Mouse (Mus musculus): ENCODE measurements around the gene Zfp949.

Gene Zfp949
- long read RNA-seq, experiment 1, partial matches to known transcripts = 0 of 2 reads
- long read RNA-seq, experiment 1, other reads (novel, unspliced or antisense) = 1 of 2 reads
- long read RNA-seq, experiment 2 = 0 reads

DNA sequence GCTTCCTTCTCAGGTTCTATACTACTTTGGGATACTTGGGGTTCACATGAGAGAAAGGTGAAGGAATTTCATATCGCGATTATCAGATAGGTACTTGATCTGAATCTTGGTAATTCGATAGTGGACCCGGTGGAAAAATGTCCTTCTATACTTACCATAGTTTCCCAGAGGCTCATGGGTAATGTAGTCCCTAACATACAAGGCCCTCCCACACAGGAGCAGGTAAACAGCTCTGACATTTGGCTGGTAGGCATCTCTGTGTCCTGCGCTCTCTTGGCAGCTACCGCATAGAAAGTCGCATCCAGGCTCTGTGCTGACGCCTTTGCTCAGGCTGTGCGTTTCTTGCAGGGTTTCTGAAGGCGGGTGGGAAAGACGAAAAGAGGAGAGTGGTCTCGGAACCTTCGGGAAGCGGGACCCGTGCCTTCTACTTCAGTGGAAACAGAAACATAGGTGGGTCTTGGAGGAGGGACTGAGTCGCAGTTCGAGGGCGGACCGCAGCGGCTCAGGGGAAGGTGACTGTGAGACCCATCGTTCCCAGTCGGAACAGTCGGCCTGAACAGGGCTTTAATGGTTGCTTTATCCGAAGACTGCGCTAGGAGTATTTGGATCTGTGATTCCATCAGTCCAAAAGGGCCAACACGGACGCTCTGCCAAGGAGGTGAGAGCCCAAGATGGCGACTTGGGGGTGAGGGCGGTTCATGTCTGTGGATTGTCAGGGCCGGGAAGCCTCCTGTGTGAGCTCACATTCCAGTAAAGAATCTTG, at the start of gene Zfp949:
TSS of gene Zfp949 (plus strand) at position 170 of the 763 bp plus-strand sequence.
- intact Hi-C loops (cut with DNase I) = loop anchor here (1.0 to 10.0 kb wide), 3 partner anchors 73 to 307 kb away; no protein-coding TSS in a partner anchor

DNA sequence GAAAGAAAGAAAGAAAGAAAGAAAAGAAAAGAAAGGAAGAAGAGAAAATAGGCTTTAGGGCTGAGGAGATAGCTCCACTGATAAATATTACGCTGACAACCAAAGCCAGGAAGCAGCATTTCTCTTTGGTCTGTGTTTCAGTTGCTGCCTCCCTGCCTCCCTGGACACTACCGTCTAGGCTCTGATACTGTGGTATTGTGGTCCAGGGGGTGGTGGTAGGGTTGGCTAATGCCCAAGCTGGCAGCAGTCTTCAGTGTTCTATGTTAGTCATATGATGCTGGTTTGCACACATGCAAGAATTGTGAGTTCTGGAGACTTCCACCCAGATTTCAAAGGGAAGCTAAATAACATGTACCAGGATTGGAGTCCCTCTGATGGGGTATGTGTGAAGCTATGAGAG, 47.7 kb upstream of the Zfp949 start:
- intact Hi-C loops (cut with DNase I) = no loop called here

DNA sequence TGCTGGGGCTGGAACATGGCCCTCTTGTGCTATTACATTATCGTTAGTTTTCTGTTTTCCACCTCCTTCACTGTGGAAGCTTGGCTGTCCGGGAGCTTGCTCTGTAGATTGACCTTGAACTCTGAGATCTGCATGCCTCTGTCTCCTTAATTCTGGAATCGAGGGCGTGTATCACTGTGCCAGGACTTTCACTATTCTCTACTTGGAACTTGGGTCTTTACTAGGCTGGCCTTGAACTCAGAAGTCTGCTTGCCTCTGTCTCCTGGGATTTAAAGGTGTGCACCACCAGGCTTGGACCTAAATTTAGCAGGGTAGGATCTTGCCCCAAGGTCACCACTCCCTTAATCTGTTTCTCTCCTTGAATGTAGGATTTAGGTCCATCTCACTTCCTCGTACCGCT, 46.0 kb upstream of the Zfp949 start:
- intact Hi-C loops (cut with DNase I) = no loop called here

DNA sequence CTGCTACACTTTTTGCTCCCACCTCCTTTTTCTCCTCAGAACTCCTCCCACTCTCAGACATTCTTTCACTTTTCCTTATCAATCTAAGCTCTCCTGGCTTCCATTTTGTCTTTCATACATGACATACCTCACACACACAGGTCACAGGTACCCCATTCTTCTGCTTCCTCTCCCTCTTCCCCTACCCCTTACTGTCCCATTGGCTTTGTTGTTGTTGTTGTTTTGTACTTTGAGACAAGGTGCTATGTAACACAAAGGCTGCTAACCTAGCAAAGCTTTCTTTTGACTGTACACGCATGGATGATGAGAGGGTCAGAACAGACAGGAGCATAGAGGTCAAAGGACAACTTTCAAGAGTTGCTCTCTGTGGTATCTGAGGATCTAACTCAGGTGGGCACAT, 32.3 kb upstream of the Zfp949 start:
- intact Hi-C loops (cut with DNase I) = no loop called here

DNA sequence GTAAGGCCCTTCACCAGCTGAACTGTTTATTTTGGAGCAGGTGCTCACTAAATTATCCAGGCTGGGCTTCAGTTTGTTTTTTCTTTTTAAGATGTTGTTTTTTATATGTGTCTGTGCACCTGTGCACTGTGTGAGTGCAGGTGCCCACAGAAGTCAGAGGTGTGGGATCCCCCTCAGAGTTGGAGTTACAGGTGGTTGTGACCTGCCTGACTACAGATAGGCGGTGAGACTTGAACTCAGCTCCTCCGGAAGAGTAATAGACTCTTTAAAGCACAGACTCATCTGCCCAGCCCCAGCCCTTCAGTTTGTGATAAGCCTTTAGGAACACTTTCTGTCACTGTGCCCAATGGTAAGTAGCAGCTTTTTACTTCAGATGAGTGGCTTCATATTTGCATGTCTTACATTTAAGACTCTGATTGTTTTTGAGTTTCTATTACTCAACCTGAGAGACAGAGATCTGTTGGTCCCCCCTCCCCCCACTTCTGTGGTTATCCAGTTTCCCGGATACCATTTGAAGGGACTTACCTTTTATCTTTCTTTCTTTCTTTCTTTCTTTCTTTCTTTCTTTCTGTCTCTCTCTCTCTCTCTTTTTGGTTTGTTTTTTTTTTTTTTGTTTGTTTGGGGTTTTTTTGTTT, 31.3 kb upstream of the Zfp949 start:
- intact Hi-C loops (cut with DNase I) = no loop called here

DNA sequence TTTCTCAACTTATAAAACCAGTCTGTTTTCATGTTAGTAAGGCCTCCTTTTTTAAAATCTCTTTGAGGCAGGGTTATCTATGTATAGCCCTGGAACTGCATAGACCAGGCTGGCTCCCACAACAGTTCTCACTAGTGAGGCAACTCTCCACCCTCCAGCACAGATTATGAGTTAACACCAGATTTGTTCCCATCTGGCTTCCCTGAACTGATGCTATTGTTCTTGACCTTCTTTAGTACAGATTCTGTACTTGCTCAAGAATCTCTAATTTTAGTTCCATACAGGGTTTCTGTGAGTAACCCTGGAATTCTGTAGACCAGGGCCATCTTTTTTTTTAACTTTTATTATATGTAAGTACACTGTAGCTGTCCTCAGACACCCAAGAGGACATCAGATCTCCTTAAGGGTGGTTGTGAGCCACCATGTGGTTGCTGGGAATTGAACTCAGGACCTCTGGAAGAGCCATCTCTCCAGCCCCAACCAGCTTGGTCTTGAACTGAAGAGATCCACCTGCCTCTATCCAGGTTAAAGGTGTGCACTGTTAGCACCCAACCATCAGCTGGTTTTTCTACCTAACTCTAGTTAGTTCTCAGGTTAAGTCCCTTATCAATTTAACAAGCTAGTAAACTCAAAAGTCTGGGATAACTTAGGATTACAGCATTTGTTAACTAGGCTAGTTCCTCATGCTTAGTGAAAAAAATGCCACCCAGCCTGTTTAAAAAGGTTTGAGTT, 28.3 kb upstream of the Zfp949 start:
- intact Hi-C loops (cut with DNase I) = no loop called here

DNA sequence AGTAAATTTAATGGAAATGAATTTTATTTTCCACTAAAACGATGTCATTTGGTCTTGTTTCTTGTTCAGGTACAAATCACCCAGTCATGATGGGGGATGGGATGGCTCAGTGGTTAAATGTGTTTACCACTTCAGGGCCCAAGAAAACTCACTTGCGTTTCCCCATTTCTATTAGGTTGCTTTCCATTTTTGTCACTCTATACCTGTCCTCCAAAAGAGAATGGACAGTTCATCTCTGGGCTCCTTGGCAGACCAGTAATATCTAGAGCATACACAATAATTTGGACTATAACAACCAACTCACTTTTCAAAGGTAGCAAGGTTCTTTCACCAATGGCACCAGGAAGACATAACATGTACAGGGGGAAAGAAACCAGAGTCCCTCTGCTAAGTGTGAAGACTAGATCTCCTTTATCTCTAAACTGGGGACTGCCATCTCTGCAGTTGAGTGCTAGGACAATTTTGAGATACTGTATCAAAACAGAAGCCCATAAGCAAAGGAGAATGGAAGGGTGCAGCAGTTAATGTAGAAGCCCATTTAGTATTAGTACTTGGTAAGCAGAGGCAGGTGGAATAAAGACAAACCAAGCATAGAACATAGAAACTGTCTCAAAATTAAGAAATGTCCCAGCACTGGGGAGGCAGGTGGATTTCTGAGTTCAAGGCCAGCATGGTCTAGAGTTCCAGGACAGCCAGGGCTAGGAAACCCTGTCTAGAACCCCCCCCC, 27.5 kb upstream of the Zfp949 start:
- intact Hi-C loops (cut with DNase I) = no loop called here

DNA sequence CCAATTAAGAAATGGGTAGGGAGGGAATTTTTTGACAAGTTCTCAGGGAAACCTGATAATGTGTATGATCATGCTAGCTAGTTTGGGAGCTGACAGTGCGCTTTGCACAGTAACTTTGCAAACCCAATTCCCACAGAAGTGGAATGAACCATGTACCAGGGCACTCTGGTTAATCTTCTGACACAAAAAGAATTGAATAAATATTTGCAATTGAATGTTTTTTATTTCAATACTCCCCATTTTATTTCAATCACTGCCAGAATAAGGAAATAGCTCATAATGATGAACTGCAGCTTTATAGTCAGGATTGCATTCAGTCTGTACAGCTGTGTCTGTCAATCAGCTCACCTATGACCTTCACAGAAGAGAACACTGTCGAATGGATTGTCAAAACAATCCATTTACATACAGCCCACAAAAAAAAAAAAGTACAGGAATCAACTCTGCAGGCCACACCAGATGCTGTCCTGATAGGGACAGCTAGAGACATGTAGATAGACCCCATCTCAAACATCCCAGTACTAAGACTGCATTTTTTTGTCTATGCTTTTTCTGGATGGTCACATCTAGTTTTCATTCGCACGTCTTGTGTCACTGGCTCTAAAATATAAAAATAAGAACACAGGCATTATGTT, 26.9 kb upstream of the Zfp949 start:
- intact Hi-C loops (cut with DNase I) = no loop called here

DNA sequence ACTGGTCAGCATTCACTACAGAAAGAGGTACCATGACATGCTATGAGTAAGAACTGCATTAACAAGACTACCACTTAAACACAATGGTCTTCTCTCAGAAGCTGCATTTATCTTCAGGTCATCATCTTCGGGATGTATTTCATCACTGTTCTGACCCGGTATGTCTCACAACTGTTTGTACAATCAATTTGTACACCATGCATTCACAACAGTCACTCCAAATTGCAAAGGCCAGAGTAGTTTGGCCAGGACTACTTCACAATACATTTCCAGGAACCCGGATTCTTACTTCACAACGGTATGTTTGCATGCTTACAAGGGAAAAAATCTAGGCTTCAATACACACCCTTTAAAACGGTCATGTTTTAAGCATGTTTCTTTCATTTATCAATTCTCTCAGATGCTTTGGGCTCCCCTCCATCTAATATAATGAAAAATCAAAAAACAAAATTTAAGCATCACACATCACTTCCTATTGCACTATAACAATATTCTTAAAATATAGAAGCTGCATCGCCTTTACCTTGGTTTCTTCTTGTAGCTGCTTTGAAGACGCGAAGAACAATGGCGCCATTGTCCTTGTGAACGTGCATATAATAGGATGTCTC, 25.8 kb upstream of the Zfp949 start:
- intact Hi-C loops (cut with DNase I) = loop anchor here (2.0 kb wide), 1 partner anchor 37 kb away; no protein-coding TSS in a partner anchor

DNA sequence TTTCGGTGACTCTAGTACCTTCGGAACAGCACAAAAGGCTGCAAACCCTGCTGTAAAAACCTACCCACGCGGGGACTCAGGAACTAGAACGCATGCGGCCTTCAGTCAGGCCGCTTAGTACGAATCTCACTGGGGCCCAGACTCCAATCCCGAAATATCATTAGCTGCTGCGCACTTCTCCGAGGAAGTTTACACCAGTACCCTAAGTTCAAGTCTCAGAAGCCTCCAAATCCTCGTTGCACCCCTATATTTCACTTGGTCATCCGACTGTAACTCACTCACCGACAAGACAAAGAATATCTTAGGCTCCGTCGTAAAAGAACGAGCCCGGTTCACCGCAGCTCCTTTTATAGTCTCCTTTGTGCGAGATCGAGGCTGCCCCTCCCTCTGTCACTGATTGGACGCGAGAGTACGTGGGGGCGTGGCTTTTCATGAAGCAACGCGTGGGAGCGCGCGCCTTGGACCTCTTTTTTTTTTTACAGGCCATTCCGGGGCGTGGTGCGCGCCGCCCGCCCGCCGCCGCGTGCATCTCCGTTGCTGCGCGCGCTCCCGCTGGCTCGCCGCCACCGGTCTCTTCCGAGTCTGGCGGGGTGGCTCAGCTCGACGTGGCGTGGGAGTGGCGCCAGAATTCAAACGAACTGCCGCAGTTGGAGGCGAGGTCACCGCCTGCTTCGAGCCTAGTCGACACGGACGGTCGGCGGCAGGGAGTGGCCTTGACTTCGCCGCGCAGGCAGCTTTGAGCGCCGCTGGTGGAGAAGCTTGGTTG, 25.1 kb upstream of the Zfp949 start:
- intact Hi-C loops (cut with DNase I) = loop anchor here (2.0 kb wide), 1 partner anchor 38 kb away; no protein-coding TSS in a partner anchor

DNA sequence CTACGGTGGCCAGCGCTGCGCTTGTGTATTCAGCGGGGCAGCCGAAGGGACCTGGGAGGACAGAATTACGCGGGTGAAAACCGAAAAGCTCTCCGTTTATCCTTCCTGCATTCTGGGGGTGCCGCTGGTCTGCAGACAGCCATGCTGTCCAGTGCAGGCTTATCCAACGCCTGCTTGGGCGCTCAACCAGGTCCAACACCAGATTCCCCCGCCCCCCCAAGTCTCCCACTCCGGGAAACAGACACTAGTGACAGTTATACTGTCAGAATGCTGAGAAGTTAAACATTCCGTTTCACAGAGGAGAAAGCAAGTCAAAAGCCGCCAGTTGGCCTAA, 24.5 kb upstream of the Zfp949 start:
- intact Hi-C loops (cut with DNase I) = loop anchor here (2.0 kb wide), 1 partner anchor 39 kb away; no protein-coding TSS in a partner anchor

DNA sequence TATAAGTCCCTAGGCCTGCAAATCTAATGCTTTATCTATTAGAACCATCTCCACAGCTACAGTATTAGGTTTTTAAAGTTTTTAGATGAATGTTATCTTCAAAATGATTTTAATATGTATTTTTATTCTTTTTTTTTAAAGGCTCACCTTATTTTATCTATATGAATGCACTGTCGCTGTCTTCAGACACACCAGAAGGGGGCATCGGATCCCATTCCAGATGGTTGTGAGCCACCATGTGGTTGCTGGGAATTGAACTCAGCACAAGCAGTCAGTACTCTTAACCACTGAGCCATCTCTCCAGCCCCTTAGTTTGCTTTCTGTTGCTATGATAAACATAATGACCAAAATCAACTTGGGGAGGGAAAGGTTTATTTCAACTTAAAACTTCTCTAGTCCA, 23.5 kb upstream of the Zfp949 start:
- intact Hi-C loops (cut with DNase I) = no loop called here

DNA sequence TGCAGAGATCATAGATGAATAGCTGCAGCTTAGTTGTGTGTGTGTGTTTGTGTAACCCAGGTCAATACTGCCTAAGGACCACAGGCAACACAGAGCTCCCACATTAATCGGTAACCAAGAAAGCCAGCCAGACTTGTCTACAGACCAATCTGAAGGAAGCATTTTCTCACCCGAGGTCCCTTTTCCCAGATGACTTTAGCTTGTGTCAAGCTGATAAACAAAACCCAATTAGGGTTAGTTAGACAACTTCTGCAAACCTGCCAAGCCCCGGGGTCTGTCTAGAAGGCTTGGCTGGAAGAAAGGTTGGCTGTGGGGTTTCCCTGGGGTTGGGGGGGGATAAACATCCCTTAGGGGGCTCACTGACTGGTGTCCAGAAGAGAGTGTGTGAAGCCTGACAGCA, 23.0 kb upstream of the Zfp949 start:
- intact Hi-C loops (cut with DNase I) = no loop called here

DNA sequence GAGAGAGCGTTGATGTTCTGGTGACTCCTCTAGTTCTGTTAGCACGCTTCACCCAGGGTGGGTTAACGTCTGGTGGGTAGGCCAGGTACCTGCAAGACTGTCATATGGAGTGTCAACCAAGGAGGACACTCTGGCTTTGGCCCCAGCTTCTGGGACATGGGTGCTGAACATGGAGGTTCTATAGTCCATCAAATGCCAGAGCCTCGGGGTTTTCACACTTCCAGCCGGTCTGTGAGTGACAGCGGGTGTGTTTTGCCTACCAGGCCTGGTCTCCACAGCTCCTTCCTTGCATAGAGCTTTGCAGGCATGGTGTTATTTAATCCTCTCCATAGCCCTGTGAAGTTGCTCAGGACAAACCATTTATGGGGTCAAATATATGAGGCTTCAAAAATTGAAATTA, 22.5 kb upstream of the Zfp949 start:
- intact Hi-C loops (cut with DNase I) = no loop called here

DNA sequence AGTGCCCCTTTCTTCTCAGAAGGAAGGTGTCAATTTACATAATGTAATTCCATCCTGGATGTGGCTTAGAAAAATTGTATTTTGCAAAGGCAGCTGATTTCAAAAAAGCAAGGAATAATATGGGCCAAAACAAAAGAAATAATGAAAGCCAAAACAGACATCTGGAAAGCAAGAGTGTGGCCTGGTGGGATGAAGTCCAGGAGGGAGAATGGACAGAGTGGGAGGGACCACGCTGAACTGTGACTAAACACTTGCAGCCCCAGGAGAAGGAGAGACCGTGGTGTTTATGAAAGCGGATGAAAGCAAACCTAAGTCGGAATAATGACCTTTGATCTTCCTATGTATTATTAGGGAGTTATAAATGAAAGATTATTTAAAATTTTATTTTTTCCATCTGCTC, 19.9 kb upstream of the Zfp949 start:
- intact Hi-C loops (cut with DNase I) = no loop called here

DNA sequence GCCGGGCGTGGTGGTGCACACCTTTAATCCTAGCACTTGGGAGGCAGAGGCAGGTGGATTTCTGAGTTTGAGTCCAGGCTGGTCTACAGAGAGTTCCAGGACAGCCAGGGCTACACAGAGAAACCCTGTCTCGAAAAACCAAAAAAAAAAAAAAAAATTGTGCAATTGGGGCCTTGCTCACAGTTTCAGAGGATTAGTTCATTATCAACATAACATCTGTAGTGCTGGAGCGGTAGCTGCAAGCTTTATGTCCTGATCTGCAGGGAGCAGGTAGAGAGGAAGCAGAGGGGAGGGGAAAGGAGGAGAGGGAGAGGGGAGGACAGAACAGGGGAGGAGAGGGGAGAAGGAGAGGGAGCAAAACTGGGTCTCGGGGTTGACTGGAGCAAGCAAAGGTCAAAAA, 19.1 kb upstream of the Zfp949 start:
- intact Hi-C loops (cut with DNase I) = no loop called here

DNA sequence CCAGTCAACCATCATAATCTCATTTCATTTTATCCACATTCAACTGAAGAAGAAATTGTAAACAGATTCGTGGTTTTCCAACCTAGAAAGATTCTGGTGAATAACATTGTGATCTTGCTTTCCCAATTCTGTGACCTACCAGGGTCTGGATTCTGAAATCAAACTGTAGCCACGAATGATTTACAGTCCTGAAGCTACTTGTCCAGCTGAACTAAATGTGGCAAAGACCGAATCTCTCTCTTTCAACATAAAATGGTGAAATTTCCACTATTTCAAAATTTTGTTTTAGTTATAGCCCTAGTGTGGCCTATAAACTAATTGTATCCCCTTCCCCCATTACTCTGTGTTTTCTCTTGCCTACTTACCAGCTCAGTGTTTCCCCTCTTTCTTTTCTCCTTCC, 18.2 kb upstream of the Zfp949 start:
- intact Hi-C loops (cut with DNase I) = no loop called here

DNA sequence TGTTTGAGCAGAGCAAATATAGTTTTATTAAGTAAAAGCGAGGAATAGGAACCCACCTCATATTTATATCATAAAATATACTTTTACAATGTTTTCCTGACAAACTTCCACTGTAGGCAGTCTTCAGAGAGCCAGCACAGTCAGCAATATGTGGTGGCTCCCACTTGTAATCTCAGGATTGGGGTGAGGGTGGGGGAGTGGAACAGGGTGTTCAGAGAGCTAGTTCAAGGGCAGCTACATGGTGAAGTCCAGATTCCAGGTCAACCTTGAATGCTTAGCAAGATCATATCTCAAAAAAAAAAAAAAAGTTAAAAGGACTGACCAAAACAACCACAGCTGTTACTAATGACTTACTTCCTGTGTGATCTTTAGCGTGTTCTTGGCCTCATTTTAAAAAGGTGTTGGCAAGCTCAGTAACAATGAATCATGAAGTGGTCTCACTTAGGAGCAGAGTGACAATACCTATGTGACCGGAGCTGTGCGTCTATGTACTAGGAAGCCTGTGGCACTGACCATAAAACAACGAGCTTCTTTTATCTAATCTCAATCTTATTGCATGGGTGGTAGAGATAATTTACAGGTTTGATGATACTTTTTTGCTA, 17.7 kb upstream of the Zfp949 start:
- intact Hi-C loops (cut with DNase I) = no loop called here

DNA sequence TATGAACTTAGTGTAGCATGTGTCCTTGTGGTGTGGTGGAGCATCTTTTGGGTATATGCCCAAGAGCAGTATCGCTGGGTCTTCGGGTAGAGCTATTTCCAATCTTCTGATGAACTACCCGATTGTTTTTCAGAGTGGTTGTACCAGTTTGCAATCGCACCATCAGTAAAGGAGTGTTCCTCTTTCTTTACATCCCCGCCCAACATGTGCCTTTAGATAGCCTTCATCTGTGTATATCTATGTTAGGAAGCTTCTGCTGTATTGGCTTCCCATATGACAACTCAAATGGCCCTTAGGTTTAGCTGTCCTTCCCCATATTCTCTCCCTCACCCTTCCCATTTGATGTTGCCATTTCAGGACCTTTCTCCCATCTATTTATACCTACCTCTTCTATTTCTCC, 13.7 kb upstream of the Zfp949 start:
- intact Hi-C loops (cut with DNase I) = no loop called here

Data from adrenal gland (tissue).